Mouse (Mus musculus) lung, postnatal 0 days (tissue): ENCODE measurements around the gene Pigyl. TPM values are rescaled to one million over a fixed set of nuclear protein-coding genes. Genes with fewer than 3 reads are reported as not detected.

Experiments used
- ATAC-seq: fragments of 200-750 bp; cut with Nextera tagmentation; 2 replicates; pipeline ENCODE4 v1.8.0; 2017; ENCODE audit warnings: moderate library complexity
- DNase-seq: peaks from one replicate; pipeline ENCODE4 v3.0.0-alpha.2; 2016; ENCODE audit warnings: low spot score
- H3K27ac ChIP-seq: fragments of 300-500 bp; sonication (generic); 2 replicates; pipeline ENCODE4 v1.5.1; 2014; ENCODE audit warnings: antibody characterized with exemption, mild to moderate bottlenecking, low read length, mixed read lengths
- H3K27me3 ChIP-seq: fragments of 300-500 bp; sonication (generic); replicated peaks from 2 replicates; pipeline ENCODE4 v1.6.1; 2014; ENCODE audit warnings: low read length, mixed read lengths; ENCODE audit not compliant: insufficient read depth
- H3K36me3 ChIP-seq: fragments of 300-500 bp; sonication (generic); 2 replicates; pipeline ENCODE4 v1.6.1; 2014; ENCODE audit warnings: low read length, mixed read lengths; ENCODE audit not compliant: insufficient read depth
- H3K4me1 ChIP-seq: fragments of 300-500 bp; sonication (generic); 2 replicates; pipeline ENCODE4 v1.6.1; 2014; ENCODE audit warnings: antibody characterized with exemption, low read depth, low read length, mixed read lengths; ENCODE audit not compliant: insufficient read depth
- H3K4me2 ChIP-seq: fragments of 300-500 bp; sonication (generic); replicated peaks from 2 replicates; pipeline ENCODE4 v1.6.1; 2014; ENCODE audit warnings: low read depth, mild to moderate bottlenecking, low read length, moderate library complexity, mixed read lengths
- H3K4me3 ChIP-seq: fragments of 300-500 bp; sonication (generic); 2 replicates; pipeline ENCODE4 v1.5.1; 2014; ENCODE audit warnings: low read depth, low read length
- H3K9ac ChIP-seq: fragments of 300-500 bp; sonication (generic); replicated peaks from 2 replicates; pipeline ENCODE4 v1.6.1; 2014; ENCODE audit warnings: low read depth, mild to moderate bottlenecking
- H3K9me3 ChIP-seq: fragments of 300-500 bp; sonication (generic); 2 replicates; pipeline ENCODE4 v1.6.1; 2016; ENCODE audit warnings: low read length, mixed read lengths
- CTCF ChIP-seq: IDR thresholded peaks from 2 replicates; pipeline ENCODE4 v1.5.1; 2016; ENCODE audit warnings: antibody characterized with exemption, mild to moderate bottlenecking
- EP300 ChIP-seq: IDR thresholded peaks from 2 replicates; pipeline ENCODE4 v1.6.1; 2016; ENCODE audit warnings: antibody characterized with exemption, mild to moderate bottlenecking, control low read depth
- WGBS: fragments of 180-500 bp; shearing (Covaris S2); extraction: QIAGEN DNeasy Blood & Tissue Kit; methylation state at CpG from one replicate; pipeline ENCODE4 v1.1.7; 2014; 5-methylcytosine and 5-hydroxymethylcytosine counted together
- polyA plus RNA-seq: library from polyadenylated mRNA; unstranded; fragments of >200 nt; fragmentation: Nextera tagmentation; extraction: Ambion mirVana; gene quantifications from 2 replicates; pipeline ENCODE4 v1.2.1, GENCODE M21; 2015

Gene Pigyl
- polyA plus RNA-seq, 1 experiment from 2014 or later, result 112 TPM

- H3K27me3 ChIP-seq, result no peaks in the 10 kb centered on the region
- WGBS, result 64% methylated on average over 34 of the region's 34 CpGs
- no peaks in the 10 kb centered on the region for H3K36me3 ChIP-seq
- H3K27ac ChIP-seq, result peak overlapping the region; percentile 94; the same call in 1 of the 2 replicates
- peaks cover 5% of the 10 kb centered on the region; the same call in 1 of the 2 replicates for H3K4me1 ChIP-seq
- TF ChIP-seq CTCF (no peak), EP300 (no peak)
- peak overlapping the region; percentile 72 for H3K4me2 ChIP-seq
- H3K9ac ChIP-seq, result peak overlapping the region; percentile 86
- ATAC-seq, result no peak
- H3K9me3 ChIP-seq, result 0 out of 2 replicates have a peak, but pooled peaks cover 3% of the 10 kb centered on the region
- DNase-seq, result no peak
- H3K4me3 ChIP-seq, result peak overlapping the region; percentile 71
Measured at GRCm38 (mm10) chr9:22157516-22158265, 1.0 kb downstream of the Pigyl start.

DNA sequence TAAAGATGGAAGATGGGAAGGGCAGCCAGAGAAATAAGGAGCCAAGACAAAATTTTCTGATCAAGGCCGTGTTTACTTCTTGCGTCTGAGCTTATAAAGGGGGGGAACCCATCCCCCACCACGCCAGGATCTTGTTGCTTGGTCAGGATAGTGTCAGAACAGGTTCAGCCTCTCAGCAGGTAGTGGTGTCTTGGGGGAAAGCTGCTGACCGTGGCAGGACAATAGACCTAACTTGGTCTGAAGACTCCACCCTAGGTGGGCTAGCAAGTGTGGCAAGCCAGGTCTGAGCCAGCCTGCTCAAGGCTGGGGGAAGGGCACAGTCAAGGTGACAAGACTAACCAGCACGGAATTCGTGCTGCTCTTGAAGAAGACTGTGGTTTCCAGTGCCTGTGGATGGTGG is 4.7 kb downstream of the Pigyl start:
- Histone ChIP-seq H3K27me3 (no peaks in the 10 kb centered on the region), H3K9me3 (no peaks in the 10 kb centered on the region), H3K4me3 (no peak overlapping the region), H3K27ac (no peak overlapping the region), H3K4me1 (peaks cover 5% of the 10 kb centered on the region; the same call in 1 of the 2 replicates), H3K9ac (no peak overlapping the region), H3K4me2 (no peak overlapping the region), H3K36me3 (no peaks in the 10 kb centered on the region)
- DNase-seq (no peak), ATAC-seq (no peak)
- TF ChIP-seq CTCF (no peak), EP300 (no peak)
- WGBS, result 33% methylated on average over 6 of the region's 6 CpGs

GRCm38 (mm10) chr9:22162305-22162704 is 5.7 kb downstream of the Pigyl start:
- H3K4me2 ChIP-seq, result no peak overlapping the region
- no peaks in the 10 kb centered on the region for H3K9me3 ChIP-seq
- WGBS, result 66% methylated on average over 9 of the region's 9 CpGs
- DNase-seq (no peak), ATAC-seq (no peak)
- no peak for TF ChIP-seq CTCF
- no peak for TF ChIP-seq EP300
- no peak overlapping the region for H3K4me3 ChIP-seq
- H3K36me3 ChIP-seq, result no peaks in the 10 kb centered on the region
- peaks cover 4% of the 10 kb centered on the region; the same call in 1 of the 2 replicates for H3K4me1 ChIP-seq
- no peak overlapping the region for H3K9ac ChIP-seq
- no peak overlapping the region for H3K27ac ChIP-seq
- H3K27me3 ChIP-seq, result no peaks in the 10 kb centered on the region

DNA sequence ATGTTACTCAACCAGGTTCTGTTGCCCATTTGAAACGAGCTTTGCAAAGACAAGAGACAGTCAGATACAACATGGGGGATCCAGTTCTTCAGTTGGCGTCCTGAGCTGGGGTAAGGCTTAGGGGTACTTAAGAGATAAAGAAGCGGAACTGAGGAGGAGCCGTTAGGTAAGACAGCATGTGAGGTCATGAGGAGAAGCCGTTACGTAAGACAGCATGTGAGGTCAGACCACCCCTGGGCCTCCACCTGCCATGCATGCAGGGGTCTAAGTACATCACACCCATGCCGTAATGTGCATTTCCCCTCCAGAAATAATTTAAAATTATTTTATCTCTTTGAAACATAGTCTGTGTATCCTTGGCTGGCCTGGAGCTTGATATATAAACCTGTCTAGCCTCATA is 6.3 kb downstream of the Pigyl start:
- H3K4me3 ChIP-seq, result no peak overlapping the region
- H3K9ac ChIP-seq, result no peak overlapping the region
- no peaks in the 10 kb centered on the region for H3K27me3 ChIP-seq
- no peak overlapping the region for H3K4me2 ChIP-seq
- ATAC-seq (no peak), DNase-seq (no peak)
- H3K27ac ChIP-seq, result no peak overlapping the region
- H3K36me3 ChIP-seq, result no peaks in the 10 kb centered on the region
- H3K4me1 ChIP-seq, result no peaks in the 10 kb centered on the region
- 81% methylated on average over 7 of the region's 7 CpGs for WGBS
- H3K9me3 ChIP-seq, result no peaks in the 10 kb centered on the region
- TF ChIP-seq CTCF, result no peak
- no peak for TF ChIP-seq EP300

DNA sequence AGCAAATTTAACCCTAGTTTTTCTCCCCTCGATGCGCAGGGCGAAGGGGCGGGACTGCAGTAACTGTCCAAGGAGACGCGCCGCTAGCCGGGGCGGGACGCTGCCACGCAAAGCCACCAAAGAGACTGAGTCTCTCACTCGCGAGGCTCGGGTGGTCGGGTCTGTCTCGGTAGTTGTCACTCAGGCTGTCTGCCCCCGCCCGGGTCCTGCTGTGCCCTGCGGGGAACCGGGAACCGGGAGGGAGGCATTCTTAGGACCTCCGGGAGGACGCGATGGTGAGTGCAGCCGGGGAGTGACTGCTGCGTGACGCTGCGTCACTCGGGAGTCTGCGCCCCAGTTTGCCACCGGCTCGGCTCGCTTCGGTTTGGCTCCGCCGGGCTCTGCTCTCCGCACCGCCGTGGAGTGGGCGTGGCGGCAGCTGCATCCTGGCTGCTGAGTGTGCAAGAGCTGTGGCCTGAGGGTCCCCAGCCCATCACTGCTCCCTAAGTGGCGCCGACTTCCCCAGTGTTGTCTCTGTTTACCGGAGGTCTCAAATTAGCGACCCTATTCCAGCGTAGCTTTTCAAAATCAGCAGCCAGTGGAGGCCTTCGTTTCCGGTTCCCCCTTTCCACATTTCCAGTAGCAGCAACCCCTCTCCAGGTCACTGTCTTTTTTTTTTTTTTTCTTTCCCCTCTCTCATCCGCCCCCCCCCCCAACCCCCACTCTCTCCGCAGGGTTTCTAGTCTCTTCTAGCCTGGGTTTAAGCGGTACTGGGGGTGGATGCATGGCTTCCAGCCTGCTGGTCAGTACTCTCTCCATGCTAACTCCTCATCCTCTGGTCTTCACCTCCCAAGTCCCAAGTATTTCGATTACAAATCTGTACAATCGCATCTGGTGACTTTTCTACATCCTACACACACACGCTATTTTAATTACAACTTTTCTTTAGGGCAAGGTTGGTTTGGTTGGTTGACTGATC is 8.3 kb downstream of the Pigyl start:
- peak overlapping the region; percentile 41 for H3K9ac ChIP-seq

DNA sequence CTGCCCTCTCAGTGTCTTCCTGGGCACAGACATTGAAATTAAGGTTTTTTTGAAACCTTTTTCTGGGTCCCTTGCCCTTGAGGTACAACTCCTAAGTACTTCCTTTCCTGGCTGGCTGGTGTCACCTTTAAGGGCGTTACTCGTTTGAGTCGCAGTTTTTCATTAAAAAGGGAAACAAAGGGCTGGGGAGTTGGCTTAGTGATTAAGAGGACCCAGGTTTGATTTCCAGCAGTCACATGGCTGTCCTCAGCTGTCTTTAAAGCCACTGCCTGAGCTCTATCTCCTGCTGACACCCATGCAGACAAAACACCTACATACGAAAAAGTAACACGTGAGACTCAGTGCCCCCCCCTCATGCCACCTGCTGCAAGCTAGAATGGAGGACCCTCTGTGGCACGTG is 9.3 kb downstream of the Pigyl start:
- Histone ChIP-seq H3K4me2 (no peak overlapping the region), H3K9me3 (no peaks in the 10 kb centered on the region), H3K27ac (no peak overlapping the region), H3K36me3 (no peaks in the 10 kb centered on the region), H3K9ac (no peak overlapping the region), H3K4me3 (no peak overlapping the region), H3K27me3 (no peaks in the 10 kb centered on the region), H3K4me1 (no peaks in the 10 kb centered on the region)
- no peak for DNase-seq
- no peak for ATAC-seq
- TF ChIP-seq CTCF (no peak), EP300 (no peak)
- WGBS, result 51% methylated on average over 6 of the region's 6 CpGs

More for the DNA sequence above, 8.3 kb downstream of the Pigyl start:
- TF ChIP-seq CTCF (no peak), EP300 (no peak)
- Histone ChIP-seq H3K27ac (no peak overlapping the region), H3K4me3 (peak overlapping the region; percentile 53), H3K4me1 (no peaks in the 10 kb centered on the region), H3K27me3 (no peaks in the 10 kb centered on the region), H3K9me3 (no peaks in the 10 kb centered on the region), H3K4me2 (peak overlapping the region; percentile 97), H3K36me3 (no peaks in the 10 kb centered on the region)
- peak; percentile 57 for DNase-seq
- 4% methylated on average over 53 of the region's 54 CpGs for WGBS
- peak; percentile 79 for ATAC-seq
